Mouse (Mus musculus) midbrain, embryonic 15.5 days (tissue): Measurements from ENCODE around the gene Zbtb40. TPM values are rescaled to one million over a fixed set of nuclear protein-coding genes. Genes with fewer than 3 reads are reported as not detected.
A peak's percentile ranks its signal among the peaks of the same experiment; 100 is the strongest.

Experiments used
- ATAC-seq: fragments of 200-750 bp; cut with Nextera tagmentation; replicated peaks from 2 replicates; pipeline ENCODE4 v1.8.0; 2017; ENCODE audit warnings: moderate TSS enrichment
- H3K27ac ChIP-seq: fragments of 300-500 bp; sonication (generic); 2 replicates; pipeline ENCODE4 v1.5.1; 2015; ENCODE audit warnings: mild to moderate bottlenecking, inconsistent platforms
- H3K27me3 ChIP-seq: fragments of 300-500 bp; sonication (generic); replicated peaks from 2 replicates; pipeline ENCODE4 v1.6.1; 2015; ENCODE audit warnings: inconsistent platforms
- H3K36me3 ChIP-seq: fragments of 300-500 bp; sonication (generic); replicated peaks from 2 replicates; pipeline ENCODE4 v1.6.1; 2015; ENCODE audit warnings: inconsistent platforms
- H3K4me1 ChIP-seq: fragments of 300-500 bp; sonication (generic); 2 replicates; pipeline ENCODE4 v1.6.1; 2015; ENCODE audit warnings: inconsistent platforms
- H3K4me2 ChIP-seq: fragments of 300-500 bp; sonication (generic); 2 replicates; pipeline ENCODE4 v1.6.1; 2015; ENCODE audit warnings: inconsistent platforms, mild to moderate bottlenecking, moderate library complexity
- H3K4me3 ChIP-seq: fragments of 300-500 bp; sonication (generic); 2 replicates; pipeline ENCODE4 v1.5.1; 2015; ENCODE audit warnings: mild to moderate bottlenecking, inconsistent platforms
- H3K9ac ChIP-seq: fragments of 300-500 bp; sonication (generic); 2 replicates; pipeline ENCODE4 v1.6.1; 2015; ENCODE audit warnings: mild to moderate bottlenecking, inconsistent platforms
- H3K9me3 ChIP-seq: fragments of 300-500 bp; sonication (generic); 2 replicates; pipeline ENCODE4 v1.6.1; 2016; ENCODE audit warnings: inconsistent platforms
- WGBS: fragments of 180-500 bp; shearing (Covaris S2); methylation state at CpG from one replicate; pipeline ENCODE4 v1.1.7; 2015; ENCODE audit warnings: mixed read lengths; 5-methylcytosine and 5-hydroxymethylcytosine counted together
- polyA plus RNA-seq: library from polyadenylated mRNA; unstranded; fragments of >200 nt; fragmentation: Nextera tagmentation; extraction: Ambion mirVana; gene quantifications from 2 replicates; pipeline ENCODE4 v1.2.1, GENCODE M21; 2015

Zbtb40 gene
- polyA plus RNA-seq, 1 experiment from 2014 or later = 4.6 TPM

DNA sequence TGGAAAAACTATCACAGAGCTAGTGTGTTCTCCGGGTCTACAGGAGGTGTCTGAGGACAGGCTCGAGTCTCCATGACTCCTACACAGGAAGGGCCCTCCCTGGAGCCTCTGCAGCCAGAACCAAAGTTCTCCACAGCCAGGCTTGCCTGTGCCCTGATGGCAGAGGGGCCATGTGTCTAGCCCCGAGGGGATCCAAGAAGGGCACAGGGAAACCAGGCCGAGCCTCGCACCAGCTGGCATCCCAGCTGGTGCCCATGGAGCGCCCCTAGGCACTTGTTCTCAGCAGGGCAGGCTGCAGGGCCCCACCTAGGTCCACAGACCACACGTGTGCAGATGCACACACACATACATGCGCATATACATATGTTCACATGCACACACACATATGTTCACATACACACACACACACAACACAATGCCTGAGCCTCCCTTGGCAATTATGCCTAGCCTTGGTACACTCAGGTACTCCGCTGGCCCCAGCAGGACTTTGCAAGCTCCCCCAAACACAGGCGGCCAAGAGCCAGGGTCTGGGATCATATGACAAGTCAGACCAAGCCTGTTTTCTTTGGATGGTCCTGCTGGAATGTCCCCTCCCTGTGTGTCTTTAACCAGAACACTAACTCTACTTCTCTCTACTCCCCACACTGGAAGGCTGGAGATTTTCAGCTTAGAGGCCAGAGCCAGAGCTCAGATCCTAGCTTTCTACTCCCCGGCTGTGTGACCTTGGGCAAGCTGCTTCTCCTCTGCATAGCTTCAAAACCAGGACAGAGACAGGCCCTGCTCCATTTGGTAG, 103.8 kb downstream of the Zbtb40 start:
- 69% methylated on average over 11 of the region's 11 CpGs for WGBS
- no peak overlapping the region for H3K4me3 ChIP-seq
- peaks cover 40% of the 10 kb centered on the region for H3K4me1 ChIP-seq
- H3K4me2 ChIP-seq = no peak overlapping the region
- H3K27me3 ChIP-seq = peaks cover 32% of the 10 kb centered on the region; the same call in 1 of the 2 replicates
- H3K9ac ChIP-seq = no peak overlapping the region
- no peaks in the 10 kb centered on the region for H3K36me3 ChIP-seq
- no peak overlapping the region for H3K27ac ChIP-seq
- H3K9me3 ChIP-seq = no peaks in the 10 kb centered on the region
- no peak for ATAC-seq

GRCm38 (mm10) chr4:136943175-136943574, 105.4 kb downstream of the Zbtb40 start:
- H3K4me1 ChIP-seq = peaks cover 31% of the 10 kb centered on the region
- no peak; the same call in 1 of the 2 replicates for ATAC-seq
- H3K27me3 ChIP-seq = peaks cover 41% of the 10 kb centered on the region
- H3K9me3 ChIP-seq = no peaks in the 10 kb centered on the region
- no peak overlapping the region for H3K4me3 ChIP-seq
- H3K9ac ChIP-seq = no peak overlapping the region
- 0 out of 2 replicates have a peak overlapping the region, but pooled peaks have one; percentile 25 for H3K27ac ChIP-seq
- 20% methylated on average over 13 of the region's 13 CpGs for WGBS
- no peaks in the 10 kb centered on the region for H3K36me3 ChIP-seq
- peak overlapping the region; percentile 32 for H3K4me2 ChIP-seq

DNA sequence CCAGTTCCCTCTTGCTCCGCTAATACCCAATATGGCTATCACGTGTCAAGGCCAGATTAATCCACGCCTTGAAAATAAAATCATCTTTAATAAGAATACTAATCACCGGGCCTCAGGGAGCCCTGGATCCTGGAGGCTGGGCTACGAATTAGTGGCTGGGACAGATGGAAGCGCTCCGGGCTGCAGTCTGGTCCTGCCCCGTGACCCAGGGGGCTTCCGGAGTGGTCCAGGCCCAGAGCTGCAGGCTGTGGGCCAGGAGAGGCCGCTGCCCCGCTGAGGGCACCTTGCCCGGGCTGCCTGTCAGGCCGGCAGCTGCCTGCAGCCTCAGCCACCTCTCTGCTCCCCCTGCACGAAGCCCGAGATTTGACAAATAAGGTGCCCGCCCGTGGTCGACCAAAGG, 105.8 kb downstream of the Zbtb40 start:
- Histone ChIP-seq H3K4me1 (peaks cover 31% of the 10 kb centered on the region), H3K36me3 (no peaks in the 10 kb centered on the region), H3K27ac (0 out of 2 replicates have a peak overlapping the region, but pooled peaks have one; percentile 25), H3K4me2 (peak overlapping the region; percentile 32), H3K9me3 (no peaks in the 10 kb centered on the region), H3K27me3 (peaks cover 42% of the 10 kb centered on the region), H3K4me3 (no peak overlapping the region), H3K9ac (no peak overlapping the region)
- ATAC-seq = peak; percentile 41; the same call in 1 of the 2 replicates
- WGBS = 11% methylated on average over 18 of the region's 18 CpGs

DNA sequence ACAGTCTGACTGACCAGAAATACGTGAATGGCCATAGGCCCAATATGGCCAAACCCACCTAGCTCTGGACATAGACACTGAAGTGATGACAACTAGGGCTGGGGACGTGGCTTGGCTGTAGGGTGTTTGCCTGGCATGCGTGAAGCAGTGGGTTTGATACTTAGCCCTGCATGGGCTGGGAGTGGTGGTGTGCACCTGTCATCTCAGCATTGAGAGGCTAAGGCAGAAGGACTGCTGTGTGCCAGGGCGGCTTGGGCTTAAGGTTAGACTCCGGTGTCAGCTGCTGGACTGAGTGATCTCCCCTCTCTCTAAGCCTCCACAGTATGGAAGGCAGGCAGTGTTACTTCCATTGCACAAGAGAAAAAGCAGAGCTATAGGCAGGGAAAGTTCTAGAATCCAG, 110.7 kb downstream of the Zbtb40 start:
- H3K4me2 ChIP-seq = no peak overlapping the region
- peaks cover 49% of the 10 kb centered on the region for H3K27me3 ChIP-seq
- no peak overlapping the region for H3K9ac ChIP-seq
- 81% methylated on average over 5 of the region's 5 CpGs for WGBS
- no peak overlapping the region for H3K27ac ChIP-seq
- peaks cover 19% of the 10 kb centered on the region for H3K4me1 ChIP-seq
- H3K4me3 ChIP-seq = no peak overlapping the region
- H3K9me3 ChIP-seq = no peaks in the 10 kb centered on the region
- H3K36me3 ChIP-seq = no peaks in the 10 kb centered on the region
- ATAC-seq = no peak

DNA sequence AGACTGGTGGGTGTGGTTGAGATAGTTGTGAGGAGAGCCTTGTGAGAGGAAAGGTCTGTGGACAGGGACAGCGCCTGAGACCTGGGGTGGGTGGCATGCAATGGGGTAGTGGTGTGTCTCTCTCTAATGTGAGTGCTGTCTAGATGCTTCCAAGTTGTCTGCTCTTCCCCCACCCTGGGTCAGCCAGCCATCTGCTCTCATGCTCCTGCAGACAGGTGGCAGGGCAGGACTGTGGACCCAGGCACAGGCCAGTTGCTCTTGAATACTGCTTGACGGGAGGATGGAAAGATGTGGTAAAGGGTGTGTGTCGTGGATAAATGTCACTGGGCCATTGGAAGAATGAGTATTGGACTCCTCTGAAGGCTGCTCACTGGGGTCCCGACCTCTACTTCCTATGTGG, 111.3 kb downstream of the Zbtb40 start:
- no peak overlapping the region for H3K4me3 ChIP-seq
- no peaks in the 10 kb centered on the region for H3K9me3 ChIP-seq
- no peak overlapping the region for H3K9ac ChIP-seq
- ATAC-seq = no peak
- no peak overlapping the region for H3K27ac ChIP-seq
- WGBS = 79% methylated on average over 4 of the region's 4 CpGs
- no peak overlapping the region for H3K4me2 ChIP-seq
- 0 out of 2 replicates have a peak, but pooled peaks cover under 1% of the 10 kb centered on the region for H3K36me3 ChIP-seq
- H3K27me3 ChIP-seq = peaks cover 54% of the 10 kb centered on the region
- peaks cover 13% of the 10 kb centered on the region for H3K4me1 ChIP-seq

- H3K9ac ChIP-seq = no peak overlapping the region
- peaks cover 66% of the 10 kb centered on the region for H3K27me3 ChIP-seq
- H3K4me2 ChIP-seq = no peak overlapping the region
- H3K36me3 ChIP-seq = 0 out of 2 replicates have a peak, but pooled peaks cover 2% of the 10 kb centered on the region
- H3K4me3 ChIP-seq = no peak overlapping the region
- WGBS = 39% methylated on average over 18 of the region's 18 CpGs
- peaks cover 6% of the 10 kb centered on the region; the same call in 1 of the 2 replicates for H3K4me1 ChIP-seq
- no peaks in the 10 kb centered on the region for H3K9me3 ChIP-seq
- no peak overlapping the region for H3K27ac ChIP-seq
- no peak for ATAC-seq
Measured at GRCm38 (mm10) chr4:136934746-136935613, 113.6 kb downstream of the Zbtb40 start.

- H3K4me2 ChIP-seq = no peak overlapping the region
- ATAC-seq = no peak
- H3K4me1 ChIP-seq = peaks cover 15% of the 10 kb centered on the region
- 0 out of 2 replicates have a peak, but pooled peaks cover 2% of the 10 kb centered on the region for H3K36me3 ChIP-seq
- H3K27ac ChIP-seq = no peak overlapping the region
- H3K9me3 ChIP-seq = no peaks in the 10 kb centered on the region
- WGBS = 86% methylated on average over 8 of the region's 8 CpGs
- H3K4me3 ChIP-seq = no peak overlapping the region
- no peak overlapping the region for H3K9ac ChIP-seq
- H3K27me3 ChIP-seq = peaks cover 53% of the 10 kb centered on the region
Measured at GRCm38 (mm10) chr4:136930474-136930873, 118.1 kb downstream of the Zbtb40 start.

Other genes with a start within 250 kb of the Zbtb40 start
- gene Ephb2, start 212.8 kb downstream of the Zbtb40 start, polyA plus RNA-seq = 31.0 and 31.7 TPM in 2 replicates
- 39.7 and 49.0 TPM in 2 replicates for gene C1qb, start 162.6 kb downstream of the Zbtb40 start, polyA plus RNA-seq
- gene C1qc, start 155.7 kb downstream of the Zbtb40 start, polyA plus RNA-seq = 21.7 and 28.4 TPM in 2 replicates
- gene C1qa, start 150.0 kb downstream of the Zbtb40 start, polyA plus RNA-seq = 25.1 and 33.3 TPM in 2 replicates
- gene Epha8, start 92.0 kb downstream of the Zbtb40 start, polyA plus RNA-seq = 20.5 and 23.1 TPM in 2 replicates
- gene Wnt4, start 228.7 kb upstream of the Zbtb40 start, polyA plus RNA-seq = 3.4 and 4.8 TPM in 2 replicates